Mouse (Mus musculus): ENCODE measurements around the gene Fam92b.

DNA sequence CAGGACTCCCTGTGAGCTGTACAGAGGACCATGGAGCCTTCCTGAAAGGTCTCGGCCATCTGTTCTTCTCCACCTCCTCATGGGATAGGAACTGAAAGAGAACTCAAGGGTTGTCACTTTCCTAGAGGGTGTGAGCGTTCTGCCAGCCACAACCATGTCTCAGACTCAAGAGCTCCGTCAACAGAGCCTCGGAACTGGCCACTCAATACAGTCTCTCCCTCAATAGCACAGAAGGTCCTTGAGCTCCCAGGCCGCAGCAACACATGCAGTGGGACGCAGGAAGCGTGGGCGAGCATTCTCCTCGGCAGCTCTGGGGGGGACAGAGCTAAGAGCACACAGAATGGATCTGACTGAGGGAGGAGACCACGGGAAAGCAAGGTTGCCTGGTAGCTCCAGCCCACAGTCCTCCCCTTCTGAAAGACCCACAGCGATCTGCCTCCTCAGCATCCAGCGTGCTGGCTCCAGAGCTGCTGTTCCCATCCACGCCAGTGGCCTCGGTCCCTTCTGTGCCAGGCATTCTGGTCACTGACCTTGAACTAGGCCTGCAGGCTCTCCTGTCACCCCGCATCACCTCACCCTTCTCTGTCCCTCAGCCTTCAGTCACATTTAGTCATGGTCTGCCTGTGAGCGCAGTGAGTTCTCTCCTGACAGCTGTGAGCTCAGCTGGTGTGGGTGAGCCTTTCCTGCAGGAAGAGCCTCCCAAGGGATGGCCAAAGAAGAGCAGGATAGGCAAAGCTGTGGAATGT, 15.4 kb downstream of the Fam92b start:
- TF ChIP-seq CTCF (IDR thresholded peaks at IDR 0.05; ENCODE audit: extremely low read depth, insufficient read depth, insufficient read length, insufficient replicate concordance) (no peak), POLR2A (IDR thresholded peaks at IDR 0.05; ENCODE audit: low read depth, low read length) (no peak)

All from spleen, adult 2 months (tissue).